Mouse (Mus musculus): Measurements from ENCODE around the gene Tpra1.

GRCm38 (mm10) chr6:88957313-88957712 is 55.3 kb downstream of the Tpra1 start:
- TF ChIP-seq ZNF384 (IDR thresholded peaks at IDR 0.05; ENCODE audit: low read depth, low read length) = no peak
- TF ChIP-seq CHD2 (IDR thresholded peaks at IDR 0.05; ENCODE audit: low read depth, low read length) = no peak

All from ES-E14 (cell line).